Mouse (Mus musculus) cortical plate, adult 2 months (tissue): ENCODE results near the gene Dnajb4. TPM values are rescaled to one million over a fixed set of nuclear protein-coding genes. Genes with fewer than 3 reads are reported as not detected.
A peak's percentile ranks its signal among the peaks of the same experiment; 100 is the strongest.
"Not testable (repeated sequence)": the region's sequence is repeated elsewhere in the genome, so short reads cannot be mapped to it uniquely, and the experiment has no call there.

Experiments
- H3K27ac ChIP-seq: fragments of 200-500 bp; 2 replicates; pipeline ENCODE4 v1.5.1; 2012; ENCODE audit warnings: low read length, control low read depth, inconsistent platforms; ENCODE audit not compliant: insufficient read depth
- H3K4me1 ChIP-seq: fragments of 200-500 bp; 2 replicates; pipeline ENCODE4 v1.6.1; 2011; ENCODE audit warnings: low read length; ENCODE audit not compliant: control insufficient read depth, insufficient read depth
- H3K4me3 ChIP-seq: fragments of 200-500 bp; 2 replicates; pipeline ENCODE4 v1.5.1; 2011; ENCODE audit warnings: mild to moderate bottlenecking, low read length, control low read depth; ENCODE audit not compliant: insufficient read depth
- CTCF ChIP-seq: fragments of 200-500 bp; IDR thresholded peaks from 2 replicates; pipeline ENCODE4 v1.5.1; 2011; ENCODE audit warnings: mild to moderate bottlenecking, control low read depth, low read length; ENCODE audit not compliant: insufficient read depth; ENCODE audit errors: extremely low read depth
- POLR2A ChIP-seq: fragments of 200-500 bp; IDR thresholded peaks from 2 replicates; pipeline ENCODE4 v1.6.1; 2011; ENCODE audit warnings: mild to moderate bottlenecking, low read length, control low read depth; ENCODE audit not compliant: insufficient read depth; ENCODE audit errors: extremely low read depth
- polyA plus RNA-seq: library from polyadenylated mRNA; depleted of rRNA; stranded (reverse); fragments of >200 nt; gene quantifications from 2 replicates; pipeline ENCODE4 v1.2.3, GENCODE M21; 2012; rRNA removed

The Dnajb4 gene
- 49.7 and 50.8 TPM in 2 replicates for polyA plus RNA-seq

- Histone ChIP-seq H3K4me1 (peaks cover 7% of the 10 kb centered on the region), H3K4me3 (peak within 1 kb of the TSS; percentile 79), H3K27ac (peak within 1 kb of the TSS; percentile 99)
- TF ChIP-seq POLR2A (peak; percentile 91), CTCF (no peak)
Observed at GRCm38 (mm10) chr3:152209967-152210634, at the start of gene Dnajb4, which contains the start of gene Fubp1. Gene Dnajb4, minus strand, starts transcription at chr3:152210302. Gene Fubp1, plus strand, starts transcription at chr3:152210422.

- H3K4me1 ChIP-seq, H3K4me3 ChIP-seq, H3K27ac ChIP-seq: not testable (repeated sequence)
- peak; percentile 80 for TF ChIP-seq CTCF
Observed at GRCm38 (mm10) chr3:152259409-152259808, 49.3 kb upstream of the Dnajb4 start.

- Histone ChIP-seq H3K4me3 (no peak overlapping the region), H3K4me1 (no peaks in the 10 kb centered on the region), H3K27ac (no peak overlapping the region)
- TF ChIP-seq POLR2A: no peak
Observed at GRCm38 (mm10) chr3:152257528-152257927, 47.4 kb upstream of the Dnajb4 start.

- Histone ChIP-seq H3K27ac (no peak overlapping the region), H3K4me1 (no peaks in the 10 kb centered on the region), H3K4me3 (no peak overlapping the region)
- TF ChIP-seq POLR2A (no peak), CTCF (no peak)
Observed at GRCm38 (mm10) chr3:152250487-152250886, 40.4 kb upstream of the Dnajb4 start.

GRCm38 (mm10) chr3:152247708-152248107 is 37.6 kb upstream of the Dnajb4 start:
- Histone ChIP-seq H3K27ac (no peak overlapping the region), H3K4me1 (no peaks in the 10 kb centered on the region), H3K4me3 (no peak overlapping the region)
- no peak for TF ChIP-seq CTCF
- TF ChIP-seq POLR2A: no peak

GRCm38 (mm10) chr3:152245273-152245910 is 35.3 kb upstream of the Dnajb4 start:
- TF ChIP-seq CTCF (no peak), POLR2A (no peak)
- H3K27ac ChIP-seq: no peak overlapping the region
- H3K4me3 ChIP-seq: no peak overlapping the region
- no peaks in the 10 kb centered on the region for H3K4me1 ChIP-seq

- Histone ChIP-seq H3K4me1 (no peaks in the 10 kb centered on the region), H3K4me3 (no peak overlapping the region), H3K27ac (no peak overlapping the region)
- TF ChIP-seq POLR2A (no peak), CTCF (no peak)
Observed at GRCm38 (mm10) chr3:152243304-152243703, 33.2 kb upstream of the Dnajb4 start.

GRCm38 (mm10) chr3:152241098-152241497 is 31.0 kb upstream of the Dnajb4 start:
- TF ChIP-seq POLR2A (no peak), CTCF (no peak)
- no peak overlapping the region for H3K4me3 ChIP-seq
- no peaks in the 10 kb centered on the region for H3K4me1 ChIP-seq
- no peak overlapping the region for H3K27ac ChIP-seq

GRCm38 (mm10) chr3:152239592-152239991 is 29.5 kb upstream of the Dnajb4 start:
- Histone ChIP-seq H3K27ac (no peak overlapping the region), H3K4me1 (no peaks in the 10 kb centered on the region), H3K4me3 (no peak overlapping the region)
- no peak for TF ChIP-seq POLR2A
- TF ChIP-seq CTCF: no peak

- no peak overlapping the region for H3K4me3 ChIP-seq
- no peak for TF ChIP-seq POLR2A
- no peak for TF ChIP-seq CTCF
- H3K27ac ChIP-seq: no peak overlapping the region
- H3K4me1 ChIP-seq: no peaks in the 10 kb centered on the region
Observed at GRCm38 (mm10) chr3:152238836-152239235, 28.7 kb upstream of the Dnajb4 start.
